Mouse (Mus musculus) retina, adult 2 months (tissue): ENCODE measurements around the gene Vps37b.
"Not testable (repeated sequence)": the region's sequence is repeated elsewhere in the genome, so short reads cannot be mapped to it uniquely, and the experiment has no call there.

Experiments used
- DNase-seq: peaks from one replicate; pipeline ENCODE4 v3.0.0-alpha.2; 2012; ENCODE audit warnings: low read depth, low spot score

Gene Vps37b

DNA sequence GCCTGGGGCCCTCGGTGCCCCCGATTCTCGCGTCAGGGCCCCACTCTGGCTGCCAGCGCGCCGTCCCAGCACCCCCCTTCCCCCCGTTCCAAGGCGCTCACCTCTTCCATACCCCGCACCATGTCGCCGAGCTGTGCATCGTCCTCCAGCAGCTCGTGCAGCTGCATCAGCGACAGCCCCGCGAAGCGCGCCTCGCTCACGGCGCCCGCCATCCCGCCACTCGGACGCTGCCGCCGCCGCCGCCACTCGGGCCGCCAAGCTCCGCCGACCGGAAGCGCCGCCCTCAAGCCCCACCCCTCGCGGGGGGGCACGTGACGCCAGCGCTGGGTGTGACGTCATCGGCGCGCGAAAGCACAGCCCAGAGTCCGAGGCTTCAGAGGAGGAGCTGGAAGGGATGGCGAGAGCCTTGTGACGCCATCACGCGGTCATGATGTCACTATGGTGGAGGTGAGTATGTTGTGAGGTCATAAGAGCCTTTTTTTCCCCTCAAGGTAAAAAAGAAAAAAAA lies at the start of gene Vps37b:
Gene Vps37b (minus strand): TSS at position 270 of the 508 bp plus-strand sequence.
- peak; percentile 82 for DNase-seq

DNA sequence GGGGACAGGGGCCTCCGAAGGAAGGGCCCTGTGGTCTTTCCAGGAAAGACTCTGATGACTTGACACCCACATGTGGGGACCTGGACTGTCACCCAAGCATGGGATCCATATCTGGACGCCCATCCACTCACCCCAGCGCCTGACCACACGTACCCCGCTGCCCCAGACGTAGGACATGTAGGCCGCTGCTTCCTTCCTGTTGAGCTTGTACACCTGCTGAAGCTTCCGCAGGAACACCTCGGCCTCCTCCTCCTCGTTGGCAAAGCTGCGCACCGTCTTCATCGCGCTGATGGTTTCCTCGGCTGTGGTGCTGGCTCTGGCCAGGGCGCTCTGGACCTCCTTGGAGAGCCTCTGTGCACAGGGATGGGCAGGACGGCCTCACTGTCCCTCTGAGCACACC lies 47.8 kb upstream of the Vps37b start:
- no peak for DNase-seq

GRCm38 (mm10) chr5:124078794-124079416 lies 46.8 kb upstream of the Vps37b start:
- DNase-seq = no peak

- no peak for DNase-seq
Observed at GRCm38 (mm10) chr5:124077856-124078460, 45.9 kb upstream of the Vps37b start.

DNA sequence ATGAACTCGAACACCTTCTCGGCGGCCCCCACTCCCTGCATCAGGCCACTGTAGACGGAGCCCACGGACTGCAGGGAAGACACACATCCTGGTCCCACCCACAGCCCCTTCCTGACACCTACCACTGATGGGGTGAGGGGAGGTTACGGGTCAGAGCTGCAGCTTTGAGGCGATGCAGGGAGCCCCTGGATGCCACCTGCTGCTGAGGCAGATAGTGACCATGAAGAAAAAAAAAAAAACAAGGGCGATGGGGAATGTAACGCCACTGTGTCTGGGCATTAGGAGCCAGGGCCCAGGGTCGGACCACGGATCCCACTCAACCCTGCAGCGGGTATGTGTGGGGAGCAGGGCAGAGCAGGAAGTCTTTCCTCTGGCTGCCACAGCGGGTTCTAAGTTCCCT lies 45.2 kb upstream of the Vps37b start:
- DNase-seq = no peak

DNA sequence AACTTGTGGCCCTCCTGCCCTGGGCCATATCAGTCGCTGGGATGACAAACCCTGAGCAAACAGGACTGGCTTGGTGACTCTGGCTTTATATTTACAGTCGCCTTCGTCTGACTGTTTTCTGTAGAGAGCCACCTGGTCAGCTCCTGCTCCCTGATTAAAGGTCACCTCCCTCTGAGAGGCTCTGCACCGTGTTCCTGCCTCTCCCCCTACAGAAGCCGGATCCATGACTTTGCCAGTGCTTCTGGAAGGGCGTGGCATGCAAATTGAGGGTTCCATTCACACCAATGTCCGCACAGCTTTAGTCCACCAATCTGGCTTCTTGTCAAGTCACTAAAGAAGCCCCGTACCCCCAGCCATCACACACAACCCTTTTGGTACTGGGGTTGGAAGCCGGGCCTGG lies 44.5 kb upstream of the Vps37b start:
- DNase-seq = no peak

DNA sequence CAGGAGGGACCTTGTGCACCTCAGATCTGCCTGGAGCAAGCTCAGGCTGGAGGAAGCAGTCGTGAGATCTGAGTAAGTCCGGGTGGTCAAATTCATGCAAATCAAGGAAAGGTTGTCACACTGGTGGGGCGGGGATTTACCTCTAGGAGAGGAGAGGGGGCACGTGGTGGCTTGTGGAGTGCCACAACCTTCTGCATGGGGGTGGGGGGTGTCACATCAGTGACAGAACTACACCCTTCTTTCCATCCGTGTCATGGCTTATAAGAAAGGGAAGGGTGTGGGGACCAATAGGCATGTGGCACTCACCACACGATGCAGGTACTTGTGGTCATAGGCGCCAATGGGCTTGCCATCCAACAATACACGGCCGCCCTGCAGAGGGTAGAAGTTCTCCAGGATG lies 43.6 kb upstream of the Vps37b start:
- DNase-seq = no peak

DNA sequence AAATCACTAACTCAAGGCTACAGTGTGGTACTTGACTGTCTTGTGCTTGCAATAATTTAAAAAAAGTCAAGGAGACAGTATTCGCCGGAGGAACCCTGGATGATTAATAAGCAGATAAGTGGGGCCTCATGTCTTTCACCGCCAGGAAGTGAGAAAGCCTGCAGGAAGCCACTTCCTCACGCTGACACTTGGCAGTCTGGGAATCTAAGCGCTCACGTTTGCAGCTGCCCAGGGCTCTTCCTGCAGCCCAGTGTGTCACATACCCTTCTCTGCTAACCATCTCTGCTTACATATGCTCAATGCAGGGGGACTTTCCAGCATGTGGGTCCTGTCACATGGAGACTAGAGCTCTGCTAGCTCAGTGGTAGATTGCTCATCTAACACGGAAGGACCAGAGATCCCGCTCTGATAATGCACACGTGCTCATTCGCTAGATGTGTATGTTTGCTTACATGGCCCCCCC lies 42.8 kb upstream of the Vps37b start:
- DNase-seq = no peak

GRCm38 (mm10) chr5:124073682-124074081 lies 41.6 kb upstream of the Vps37b start:
- DNase-seq = no peak

GRCm38 (mm10) chr5:124069657-124070056 lies 37.6 kb upstream of the Vps37b start:
- no peak for DNase-seq

- DNase-seq = no peak
Observed at GRCm38 (mm10) chr5:124062037-124062824, 30.2 kb upstream of the Vps37b start.

DNA sequence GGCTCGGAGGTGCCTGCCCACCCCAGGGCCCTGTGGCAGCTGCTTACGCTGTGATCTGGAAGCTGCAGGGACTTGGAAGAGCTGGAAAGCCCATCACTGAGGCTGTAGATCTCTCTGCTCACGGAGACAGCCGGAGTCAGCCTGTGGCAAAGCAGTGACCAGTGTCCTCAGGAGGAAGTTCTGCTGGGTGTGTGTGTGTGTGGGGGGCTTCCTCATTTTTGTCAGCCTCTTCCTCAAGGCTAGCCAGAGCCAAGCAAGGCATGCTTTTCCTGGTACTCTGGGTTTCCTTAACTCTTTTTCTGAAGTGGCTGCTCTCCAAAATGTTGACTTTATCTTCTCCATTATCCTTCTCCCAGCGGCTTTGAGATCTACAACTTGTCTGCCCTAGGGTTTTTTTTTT lies 27.6 kb upstream of the Vps37b start:
- no peak for DNase-seq

DNA sequence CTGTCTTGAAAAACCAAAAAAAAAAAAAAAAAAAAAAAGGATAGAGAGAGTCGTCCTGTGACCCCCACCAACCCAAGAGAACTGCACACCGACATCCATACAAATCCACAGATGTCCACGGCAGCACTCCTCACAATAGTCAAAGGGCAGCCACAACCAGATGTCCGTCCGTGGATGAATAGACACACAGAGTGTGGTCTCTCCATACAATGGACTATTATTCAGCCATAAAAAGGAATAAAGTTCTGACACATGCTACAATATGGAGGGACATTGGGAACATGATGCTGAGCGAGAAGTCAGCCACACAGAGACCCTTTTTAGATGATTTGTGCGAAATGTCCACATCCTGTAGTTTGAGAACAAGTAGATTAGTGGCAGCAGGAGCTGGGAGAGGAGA lies 26.7 kb upstream of the Vps37b start:
- no peak for DNase-seq

DNA sequence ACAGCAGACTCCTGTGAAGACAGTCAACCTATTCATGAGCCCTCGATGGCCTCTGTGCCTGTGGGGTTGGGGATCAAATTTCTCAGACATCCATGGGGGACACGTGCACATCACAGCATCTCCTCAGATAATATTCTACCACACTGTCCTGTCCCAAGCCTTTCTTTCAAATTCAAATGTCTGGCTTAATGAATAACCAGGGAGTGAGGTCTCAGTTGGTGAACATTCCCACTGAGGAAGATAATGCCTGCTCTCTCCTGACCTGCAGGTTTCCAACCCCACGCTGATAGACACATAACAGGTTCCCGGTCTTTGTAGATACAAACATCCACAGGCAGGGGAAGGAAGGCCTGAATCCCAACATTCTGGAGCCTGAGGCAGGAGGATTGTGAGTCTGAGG lies 24.9 kb upstream of the Vps37b start:
- no peak for DNase-seq

DNA sequence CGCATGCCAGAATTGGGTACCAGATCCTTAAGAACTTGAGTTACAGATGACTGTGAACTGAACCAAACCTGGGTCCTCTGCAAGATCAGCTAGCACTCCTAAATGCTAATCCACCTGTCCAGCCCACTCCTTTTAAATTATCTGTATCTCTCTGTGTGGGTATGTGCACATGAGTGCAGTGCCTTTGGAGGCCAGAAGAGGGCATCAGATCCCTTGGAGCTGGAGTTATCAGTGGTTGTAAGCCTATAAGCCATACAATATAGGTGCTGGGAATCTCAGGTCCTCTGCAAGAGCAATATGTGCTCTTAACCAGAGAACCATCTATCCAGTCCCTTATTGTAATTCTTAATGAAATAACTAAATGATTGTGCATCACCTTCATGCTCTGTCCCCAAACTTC lies 24.1 kb upstream of the Vps37b start:
- DNase-seq = no peak

DNA sequence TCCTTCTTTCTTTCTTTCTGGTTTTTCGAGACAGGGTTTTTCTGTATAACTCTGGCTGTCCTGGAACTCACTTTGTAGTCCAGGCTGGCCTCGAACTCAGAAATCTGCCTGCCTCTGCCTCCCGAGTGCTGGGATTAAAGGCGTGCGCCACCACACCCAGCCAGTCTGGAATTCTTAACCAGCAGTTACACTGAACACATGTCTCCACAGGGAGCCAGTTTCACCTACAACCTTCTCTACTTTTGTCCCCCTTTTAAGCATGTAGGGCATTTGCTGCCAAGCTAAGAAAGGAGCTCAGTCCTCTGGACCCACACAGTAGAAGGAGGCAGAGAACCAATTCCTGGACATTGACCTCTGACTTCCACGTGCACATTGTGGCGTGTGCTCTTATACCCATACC lies 20.6 kb upstream of the Vps37b start:
- DNase-seq = not testable (repeated sequence)

DNA sequence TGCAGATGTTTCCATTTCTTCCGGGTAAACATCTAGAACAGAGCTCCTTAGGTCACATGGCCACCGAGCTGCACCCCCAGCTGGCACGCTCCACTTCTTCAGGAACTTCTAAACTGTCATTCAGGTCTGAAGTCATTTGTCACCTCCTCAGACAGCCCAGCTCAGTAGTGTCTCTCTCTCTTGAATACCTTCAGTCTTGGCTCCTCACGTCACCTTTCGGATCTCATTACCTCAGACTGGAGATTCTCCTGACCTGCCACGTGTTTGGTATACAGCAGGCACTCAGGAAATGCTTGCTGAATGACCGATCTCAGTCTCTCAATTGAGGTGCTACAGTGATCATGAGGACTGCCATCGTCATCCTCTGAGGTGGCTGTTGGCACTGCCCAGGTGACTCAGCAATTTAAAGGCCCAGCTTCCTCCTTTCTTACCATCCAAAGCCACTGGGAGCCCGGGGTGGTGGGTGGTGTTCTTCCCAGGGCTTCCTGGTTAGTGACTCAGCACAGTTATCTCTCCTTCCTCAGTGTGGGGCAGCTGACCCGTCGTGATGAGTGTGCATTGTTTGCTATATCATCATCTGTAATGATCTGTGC lies 19.9 kb upstream of the Vps37b start:
- no peak for DNase-seq

DNA sequence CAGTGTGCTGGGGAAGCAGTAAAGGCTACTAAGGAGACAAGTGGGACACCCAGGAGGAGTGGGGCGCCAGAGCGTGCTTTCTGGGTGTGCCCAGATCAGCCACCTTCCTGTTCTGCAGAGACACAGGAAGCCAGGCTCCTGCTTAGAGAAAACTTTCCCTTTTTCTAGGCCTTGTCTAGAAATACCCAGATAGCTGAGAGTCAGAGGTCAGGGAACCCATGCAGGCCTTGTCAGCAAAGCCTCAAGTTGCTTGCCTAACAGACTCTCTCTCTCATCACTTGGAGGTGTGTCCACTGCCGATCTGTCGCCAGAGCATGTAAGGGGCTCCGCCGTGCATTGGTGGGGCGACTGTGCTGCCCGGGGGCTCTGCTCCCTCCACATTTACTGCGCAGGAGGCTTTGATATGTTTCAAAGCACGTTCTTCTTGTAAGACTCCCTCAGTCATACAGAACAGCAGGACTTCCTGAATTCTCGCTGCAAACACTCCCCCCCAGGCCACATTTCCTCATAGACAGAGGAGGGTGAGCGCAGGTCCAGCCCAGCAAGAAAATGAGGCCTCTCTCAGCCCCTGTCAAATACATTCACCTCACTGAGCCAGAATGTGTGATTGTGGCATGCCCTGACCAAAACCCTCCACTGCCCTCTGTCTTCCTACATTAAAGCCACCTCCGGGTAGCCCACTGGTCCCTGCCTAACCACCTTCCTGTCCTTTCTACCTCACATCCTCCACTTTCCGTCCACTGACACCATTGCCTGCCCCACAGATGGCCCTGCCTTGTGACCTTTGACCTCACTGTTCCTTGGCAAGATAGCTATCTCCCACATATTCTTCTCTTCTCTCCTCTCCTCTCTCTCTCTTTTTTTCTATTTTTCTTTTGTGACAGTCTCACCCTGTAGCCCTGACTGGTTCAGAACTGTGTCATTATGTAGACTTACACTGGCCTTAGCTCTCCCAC lies 18.3 kb upstream of the Vps37b start:
- DNase-seq = no peak

- DNase-seq = no peak
Observed at GRCm38 (mm10) chr5:124049249-124050045, 17.4 kb upstream of the Vps37b start.

DNA sequence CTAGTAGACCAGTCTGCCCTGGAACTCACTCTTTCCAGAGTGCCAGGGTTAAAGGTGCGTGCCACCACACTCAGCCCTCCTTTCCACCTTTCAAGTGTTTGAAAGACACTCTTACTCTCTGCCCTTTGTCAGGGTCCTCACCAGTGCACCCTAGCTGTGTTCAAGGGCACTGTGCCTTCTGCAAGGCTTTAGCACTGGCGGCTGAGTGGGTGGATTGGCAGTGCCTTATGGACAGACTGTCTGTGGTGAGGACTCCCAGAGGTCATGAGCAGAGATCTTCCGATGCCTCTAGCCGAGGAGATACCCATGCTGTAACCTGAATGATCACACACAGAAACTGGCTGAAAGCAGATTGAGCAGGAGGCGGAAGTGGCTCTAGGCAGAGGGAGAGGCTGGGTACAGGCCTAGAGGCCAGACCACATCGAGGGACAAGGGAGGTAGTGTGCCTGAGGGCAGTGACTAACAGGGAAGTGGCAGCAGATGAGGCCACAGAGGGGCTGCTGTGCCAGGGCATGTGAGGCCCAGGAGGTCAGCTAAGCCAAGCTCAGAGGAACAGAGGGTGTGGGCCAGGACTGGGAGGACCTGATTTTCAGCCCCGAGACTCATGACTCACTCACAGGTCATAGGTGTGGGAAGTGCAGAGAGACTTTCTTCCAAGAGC lies 14.8 kb upstream of the Vps37b start:
- no peak for DNase-seq
